Mouse (Mus musculus) ES-Bruce4 (cell line): Measurements from ENCODE around the gene Fndc3b. TPM values are rescaled to one million over a fixed set of nuclear protein-coding genes. Genes with fewer than 3 reads are reported as not detected.

Experiments
- H3K27ac ChIP-seq: 2 replicates; pipeline ENCODE4 v1.5.1; 2012; ENCODE audit warnings: low read length, inconsistent platforms; ENCODE audit not compliant: insufficient read depth
- H3K27me3 ChIP-seq: 2 replicates; pipeline ENCODE4 v1.6.1; 2012; ENCODE audit warnings: mild to moderate bottlenecking, low read length, inconsistent platforms; ENCODE audit not compliant: control insufficient read depth, poor library complexity, insufficient read depth, severe bottlenecking
- H3K36me3 ChIP-seq: 2 replicates; pipeline ENCODE4 v1.6.1; 2012; ENCODE audit warnings: inconsistent platforms, mild to moderate bottlenecking, low read length, moderate library complexity; ENCODE audit not compliant: control insufficient read depth, poor library complexity, insufficient read depth, severe bottlenecking
- H3K4me1 ChIP-seq: one replicate; pipeline ENCODE4 v1.8.1; 2011; ENCODE audit warnings: low read length; ENCODE audit not compliant: control insufficient read depth, insufficient read depth
- H3K4me3 ChIP-seq: 2 replicates; pipeline ENCODE4 v1.5.1; 2011; ENCODE audit warnings: low read depth, mild to moderate bottlenecking, low read length
- H3K9ac ChIP-seq: 2 replicates; pipeline ENCODE4 v1.6.1; 2012; ENCODE audit warnings: low read depth, mild to moderate bottlenecking, inconsistent platforms; ENCODE audit not compliant: poor library complexity, severe bottlenecking
- H3K9me3 ChIP-seq: replicated peaks from 2 replicates; pipeline ENCODE4 v1.6.1; 2012; ENCODE audit warnings: mild to moderate bottlenecking, low read length, inconsistent platforms; ENCODE audit not compliant: control insufficient read depth, poor library complexity, insufficient read depth, severe bottlenecking
- CTCF ChIP-seq: IDR thresholded peaks from one replicate; pipeline ENCODE4 v1.8.1; 2011; ENCODE audit warnings: low read depth, low read length
- EP300 ChIP-seq: IDR thresholded peaks from 2 replicates; pipeline ENCODE4 v1.6.1; 2011; ENCODE audit warnings: low read depth, low read length; ENCODE audit not compliant: insufficient read depth
- POLR2A ChIP-seq: IDR thresholded peaks from one replicate; pipeline ENCODE4 v1.8.1; 2011; ENCODE audit warnings: low read length; ENCODE audit not compliant: insufficient read depth
- polyA plus RNA-seq: library from polyadenylated mRNA; stranded (reverse); fragments of >200 nt; gene quantifications from 2 replicates; pipeline ENCODE4 v1.2.4, GENCODE M21; 2011; ENCODE audit warnings: low read depth; ENCODE audit not compliant: missing spikeins, insufficient read depth, insufficient read length

Gene Fndc3b
- polyA plus RNA-seq, 1 experiment = 36.7 TPM

- Histone ChIP-seq H3K27ac (no peak overlapping the region), H3K4me1 (no peaks in the 10 kb centered on the region), H3K27me3 (no peaks in the 10 kb centered on the region), H3K4me3 (no peak overlapping the region), H3K9ac (no peak overlapping the region), H3K36me3 (peaks cover 2% of the 10 kb centered on the region; the same call in 1 of the 2 replicates), H3K9me3 (no peaks in the 10 kb centered on the region)
- TF ChIP-seq EP300 = no peak
- TF ChIP-seq CTCF = no peak
- TF ChIP-seq POLR2A = no peak
These were observed 288.6 kb downstream of the Fndc3b start for GRCm38 (mm10) chr3:27422521-27422920.

DNA sequence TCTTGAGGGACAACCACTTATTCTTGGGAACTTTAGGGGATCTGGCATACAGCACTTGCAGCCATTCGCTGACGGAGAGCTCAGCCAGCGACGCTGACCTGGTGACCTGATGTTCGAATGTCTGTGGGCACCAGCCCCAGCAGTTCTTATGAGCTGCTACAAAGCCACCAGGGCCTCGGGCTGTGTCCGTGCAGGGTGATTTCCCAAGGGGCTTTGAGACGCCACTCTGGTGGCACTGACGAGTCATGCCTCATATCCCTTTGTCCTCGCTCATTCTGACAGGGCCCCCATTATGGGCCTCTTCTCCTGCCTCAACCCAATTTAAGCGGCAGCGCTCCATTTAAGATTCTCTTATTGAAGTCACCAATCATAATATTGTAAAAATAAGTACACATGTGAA lies 289.1 kb downstream of the Fndc3b start:
- no peaks in the 10 kb centered on the region for H3K4me1 ChIP-seq
- H3K4me3 ChIP-seq = no peak overlapping the region
- H3K27me3 ChIP-seq = no peaks in the 10 kb centered on the region
- H3K27ac ChIP-seq = no peak overlapping the region
- no peaks in the 10 kb centered on the region for H3K9me3 ChIP-seq
- TF ChIP-seq EP300 (no peak), POLR2A (no peak), CTCF (no peak)
- peaks cover 2% of the 10 kb centered on the region; the same call in 1 of the 2 replicates for H3K36me3 ChIP-seq
- H3K9ac ChIP-seq = no peak overlapping the region

DNA sequence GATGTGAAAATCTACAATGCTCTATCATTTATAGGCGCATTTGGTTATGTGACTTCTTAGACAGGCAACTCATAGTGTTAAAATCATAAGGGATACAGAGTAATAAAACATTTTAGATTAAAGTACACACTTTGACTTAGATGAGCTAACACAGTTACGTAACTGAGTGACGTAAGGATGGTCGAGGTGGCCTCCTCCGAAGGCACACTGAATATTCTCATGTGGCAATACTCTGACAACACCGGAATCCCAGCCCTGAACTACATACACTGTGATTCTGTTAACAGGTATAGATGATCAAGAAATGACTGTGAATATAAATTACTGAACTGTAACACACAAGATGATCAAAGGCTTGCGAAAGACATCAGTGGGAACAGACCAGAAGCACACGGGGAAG lies 292.5 kb downstream of the Fndc3b start:
- H3K4me1 ChIP-seq = no peaks in the 10 kb centered on the region
- no peaks in the 10 kb centered on the region for H3K9me3 ChIP-seq
- no peaks in the 10 kb centered on the region for H3K27me3 ChIP-seq
- H3K27ac ChIP-seq = no peak overlapping the region
- TF ChIP-seq CTCF (no peak), EP300 (no peak), POLR2A (no peak)
- H3K4me3 ChIP-seq = no peak overlapping the region
- peaks cover 2% of the 10 kb centered on the region; the same call in 1 of the 2 replicates for H3K36me3 ChIP-seq
- no peak overlapping the region for H3K9ac ChIP-seq

GRCm38 (mm10) chr3:27416786-27417185 lies 294.3 kb downstream of the Fndc3b start:
- H3K9ac ChIP-seq = no peak overlapping the region
- TF ChIP-seq EP300 (no peak), POLR2A (no peak)
- no peak overlapping the region for H3K4me3 ChIP-seq
- no peak overlapping the region for H3K27ac ChIP-seq
- peaks cover 2% of the 10 kb centered on the region; the same call in 1 of the 2 replicates for H3K36me3 ChIP-seq
- no peaks in the 10 kb centered on the region for H3K27me3 ChIP-seq
- no peaks in the 10 kb centered on the region for H3K9me3 ChIP-seq
- H3K4me1 ChIP-seq = no peaks in the 10 kb centered on the region

- Histone ChIP-seq H3K9ac (no peak overlapping the region), H3K4me1 (no peaks in the 10 kb centered on the region), H3K27ac (no peak overlapping the region), H3K36me3 (peaks cover 2% of the 10 kb centered on the region; the same call in 1 of the 2 replicates), H3K9me3 (no peaks in the 10 kb centered on the region), H3K27me3 (no peaks in the 10 kb centered on the region), H3K4me3 (no peak overlapping the region)
- TF ChIP-seq POLR2A = no peak
- TF ChIP-seq CTCF = no peak
- TF ChIP-seq EP300 = no peak
These were observed 297.5 kb downstream of the Fndc3b start for GRCm38 (mm10) chr3:27413566-27413965.

- H3K27ac ChIP-seq = no peak overlapping the region
- no peaks in the 10 kb centered on the region for H3K9me3 ChIP-seq
- TF ChIP-seq CTCF (no peak), POLR2A (no peak), EP300 (no peak)
- no peaks in the 10 kb centered on the region for H3K36me3 ChIP-seq
- no peak overlapping the region for H3K4me3 ChIP-seq
- no peaks in the 10 kb centered on the region for H3K4me1 ChIP-seq
- no peaks in the 10 kb centered on the region for H3K27me3 ChIP-seq
- H3K9ac ChIP-seq = no peak overlapping the region
These were observed 299.8 kb downstream of the Fndc3b start for GRCm38 (mm10) chr3:27411286-27411685.
